Mouse (Mus musculus) right cerebral cortex, postnatal 25 days (tissue): Measurements from ENCODE around the gene Nrd1.

ENCODE experiments used
- DNase-seq: peaks from one replicate; pipeline ENCODE4 v3.0.0; 2022

Nrd1 gene

DNA sequence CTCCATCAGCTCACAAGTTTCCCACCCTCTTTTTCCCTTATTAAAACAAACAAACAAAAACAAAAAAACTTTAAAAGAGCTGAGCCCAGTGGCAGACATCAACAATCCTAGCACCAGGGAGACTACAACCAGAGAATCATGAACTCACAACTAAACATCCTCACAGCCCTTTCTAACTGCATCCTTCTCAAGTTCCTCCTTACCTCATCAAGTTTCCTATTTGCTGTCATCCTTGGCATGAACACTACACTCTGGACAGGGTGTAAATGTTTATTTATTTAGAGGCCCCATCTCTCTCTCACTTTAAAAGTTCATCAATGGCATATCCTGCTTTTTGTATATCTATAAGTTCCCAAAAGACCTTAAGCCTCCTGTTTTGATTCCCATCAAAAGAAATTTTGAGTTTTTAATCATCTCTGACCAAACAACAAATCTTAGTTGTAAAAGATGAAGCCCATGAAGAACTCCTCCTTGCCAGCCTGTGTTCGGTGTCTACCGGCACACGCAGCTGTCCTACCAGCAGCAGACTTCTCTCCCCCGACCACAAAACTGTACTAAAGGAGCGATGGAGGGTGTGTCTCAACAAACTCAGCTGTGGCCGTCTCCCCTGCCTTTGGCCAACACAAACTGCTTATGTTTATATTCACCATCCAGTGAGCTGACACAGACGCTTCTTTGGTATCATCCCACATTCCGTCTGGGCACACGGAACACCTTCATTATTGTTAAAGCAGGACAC is 102.9 kb downstream of the Nrd1 start:
- DNase-seq, result no peak

DNA sequence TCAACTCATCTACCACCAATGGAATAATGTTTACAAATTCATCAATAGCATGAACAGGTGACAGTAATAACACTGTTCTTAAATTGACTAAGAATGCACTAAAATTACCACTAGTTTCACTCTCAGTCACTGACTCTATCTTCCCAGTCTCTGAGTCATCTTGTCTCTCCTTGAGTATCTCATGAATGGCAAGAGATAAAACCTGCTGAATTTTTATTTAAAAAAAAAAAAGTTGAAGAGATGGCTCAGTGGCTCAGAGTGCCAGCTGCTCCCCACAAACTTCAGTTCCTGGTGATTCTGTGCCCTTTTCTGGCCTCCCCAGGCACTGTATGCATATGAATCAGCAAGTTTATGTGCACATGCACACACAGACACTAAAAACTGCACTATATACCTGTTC is 104.8 kb downstream of the Nrd1 start:
- DNase-seq, result no peak

- DNase-seq, result no peak
Observed at GRCm38 (mm10) chr4:109106034-109106433, 105.6 kb downstream of the Nrd1 start.

GRCm38 (mm10) chr4:109106594-109106993 is 106.1 kb downstream of the Nrd1 start:
- DNase-seq, result no peak

DNA sequence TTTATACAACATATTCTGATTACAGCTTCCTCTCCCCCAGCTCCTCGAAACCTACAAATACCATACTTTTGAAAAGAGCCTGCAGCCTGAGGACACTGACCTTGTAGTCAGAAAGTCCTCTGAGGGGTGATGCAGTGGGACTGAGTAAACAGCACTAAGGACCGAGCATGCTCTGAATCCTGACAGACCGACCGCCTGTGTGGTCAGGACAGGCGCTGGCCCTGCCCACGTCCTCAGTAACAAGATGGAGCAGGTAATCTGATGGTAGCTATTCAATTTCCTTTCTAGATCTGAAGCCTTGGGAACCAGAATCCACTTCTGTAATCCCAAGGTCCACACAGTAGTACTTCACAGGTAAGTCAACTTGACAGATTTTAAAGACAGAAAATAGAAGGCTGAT is 108.6 kb downstream of the Nrd1 start:
- DNase-seq, result no peak

- no peak for DNase-seq
Observed at GRCm38 (mm10) chr4:109109686-109110085, 109.2 kb downstream of the Nrd1 start.

DNA sequence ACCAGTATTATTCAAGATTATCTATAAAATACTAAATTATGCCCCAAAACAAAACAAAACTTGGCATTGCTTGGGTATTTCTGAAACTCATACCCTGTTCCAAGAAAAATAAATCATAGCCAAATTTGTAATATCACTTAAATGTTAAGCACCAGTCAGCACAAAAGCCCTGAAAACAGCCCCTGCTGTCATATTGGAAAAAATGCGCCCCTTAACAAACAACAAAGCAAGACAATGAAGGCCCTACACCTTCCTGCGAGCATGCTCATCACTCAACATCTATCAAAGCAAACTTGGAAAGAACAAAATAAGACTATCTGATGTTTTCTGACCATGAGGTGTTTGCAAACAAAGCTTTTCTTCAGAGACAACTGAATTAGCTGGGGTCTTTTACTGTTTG is 110.5 kb downstream of the Nrd1 start:
- no peak for DNase-seq
